Mouse (Mus musculus): ENCODE measurements around the gene Gramd1b.

The Gramd1b gene

DNA sequence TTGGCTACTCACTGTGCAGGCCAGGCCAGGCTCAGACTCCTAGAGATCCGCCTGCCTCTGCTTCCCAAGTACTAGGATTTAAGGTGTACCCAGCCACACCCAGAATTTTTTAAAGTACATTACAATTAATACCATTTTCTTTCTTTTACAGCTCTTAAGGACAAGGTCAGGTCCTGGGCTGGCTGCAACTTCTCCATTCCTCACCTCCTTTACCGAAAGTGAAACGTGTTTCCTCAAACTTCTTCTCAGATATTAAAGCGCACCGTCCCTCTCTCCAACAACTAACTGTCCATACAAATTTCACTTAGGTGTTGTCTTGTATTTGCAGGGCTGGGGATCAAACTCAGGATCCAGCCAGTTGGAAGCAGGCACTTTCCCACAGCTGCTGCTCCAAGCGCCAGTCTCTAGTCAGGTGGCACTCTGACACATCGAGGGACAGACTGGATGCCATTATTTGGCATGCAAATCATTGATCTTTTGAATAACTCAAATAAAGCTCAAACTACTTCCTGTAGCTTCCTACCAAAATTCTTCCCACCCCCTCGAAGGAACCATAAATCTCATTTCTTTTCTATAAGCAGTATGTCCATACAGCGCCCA lies 188.0 kb downstream of the Gramd1b start:
- in situ Hi-C loops (cut with MboI; ENCODE audit: low sequenced_read_pairs): no loop called here

DNA sequence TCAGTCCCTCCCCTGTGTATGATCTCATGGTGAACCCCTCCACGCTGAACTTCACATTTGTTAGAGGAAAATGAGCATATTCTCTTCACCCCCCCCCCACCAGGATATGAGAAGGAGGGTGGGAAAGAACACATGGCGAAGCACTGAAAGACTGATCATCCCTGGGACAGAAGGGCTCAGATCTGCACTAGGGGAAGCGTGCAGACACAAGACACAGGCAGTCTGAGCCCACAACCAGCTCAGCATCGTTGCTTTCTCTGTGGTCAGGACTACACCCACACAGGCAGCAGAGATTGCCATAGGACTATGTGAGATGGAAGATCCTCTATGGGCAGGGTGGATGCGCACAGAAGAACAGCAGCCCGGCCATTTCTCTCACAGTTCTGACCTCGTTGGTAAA lies 189.1 kb downstream of the Gramd1b start:
- in situ Hi-C loops (cut with MboI; ENCODE audit: low sequenced_read_pairs): no loop called here

DNA sequence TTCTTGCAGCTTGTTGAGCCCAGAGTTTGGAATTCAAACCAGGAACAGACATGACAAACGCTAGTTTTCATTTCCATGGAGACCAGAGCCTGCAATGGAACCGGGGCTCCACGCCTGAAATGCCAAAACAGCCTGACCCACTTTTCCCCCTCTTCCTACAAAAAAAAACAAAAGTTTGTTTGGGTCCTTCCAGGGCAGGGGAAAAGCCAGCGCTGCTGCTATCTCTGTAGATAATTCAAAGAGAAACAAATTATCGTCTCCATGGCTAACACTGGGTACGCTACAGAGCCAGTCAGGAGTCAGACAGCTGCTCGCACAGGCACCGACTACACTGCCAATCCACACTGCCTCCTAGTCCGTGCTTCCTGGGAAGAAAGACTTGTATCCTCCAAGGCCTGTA lies 191.6 kb downstream of the Gramd1b start:
- in situ Hi-C loops (cut with MboI; ENCODE audit: low sequenced_read_pairs): no loop called here

DNA sequence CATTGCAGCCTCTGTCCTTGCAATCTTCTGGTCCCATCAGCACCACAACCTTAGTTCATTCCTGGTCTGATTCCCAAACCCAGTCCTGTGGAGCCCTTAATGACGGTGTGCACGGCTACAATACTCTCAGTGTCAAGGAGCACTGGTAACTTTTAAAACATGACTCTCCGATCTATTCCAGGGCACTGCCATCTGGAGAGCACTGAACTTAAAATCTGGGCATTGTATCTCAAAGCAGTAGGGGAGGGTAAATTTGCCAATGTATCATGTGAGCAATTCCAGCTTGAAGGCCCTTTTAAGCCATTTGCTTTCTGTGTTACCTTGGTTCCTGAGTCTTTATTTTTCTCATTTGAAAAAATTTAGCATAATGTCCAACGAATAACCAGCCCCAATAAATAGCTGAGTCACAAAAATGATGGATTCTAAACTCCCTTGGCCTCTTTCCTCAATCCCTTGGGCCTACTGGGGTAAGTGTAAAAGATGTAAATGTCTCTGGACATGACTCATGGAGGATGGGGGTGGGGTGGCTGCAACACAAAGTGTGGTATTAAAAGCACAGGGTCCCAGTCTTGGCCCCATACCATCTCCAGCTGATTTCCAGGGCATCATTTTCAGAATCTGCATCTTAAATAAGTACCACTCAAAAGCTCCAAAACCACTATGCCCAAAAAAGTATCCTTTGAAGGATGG lies 193.9 kb downstream of the Gramd1b start:
- in situ Hi-C loops (cut with MboI; ENCODE audit: low sequenced_read_pairs): no loop called here

DNA sequence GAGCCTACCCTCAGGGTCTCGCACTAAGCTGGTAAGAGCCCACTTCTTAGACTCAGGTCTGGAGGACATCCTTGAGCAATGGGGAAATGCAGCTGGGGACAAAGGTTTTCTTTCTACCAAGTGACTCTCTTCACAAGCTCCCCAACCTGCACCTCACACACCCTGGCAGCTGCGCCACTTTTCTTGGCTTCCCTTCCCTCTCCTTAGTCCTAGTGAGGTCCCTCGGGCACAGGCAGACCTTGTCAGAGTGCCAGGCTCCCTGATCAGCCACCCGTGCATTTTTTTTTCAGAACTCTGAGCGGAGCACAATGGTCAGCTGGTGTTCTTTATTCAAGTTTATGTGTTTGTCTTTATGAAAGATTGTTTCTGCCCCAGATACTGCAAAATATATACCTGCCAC lies 194.5 kb downstream of the Gramd1b start:
- in situ Hi-C loops (cut with MboI; ENCODE audit: low sequenced_read_pairs): no loop called here

DNA sequence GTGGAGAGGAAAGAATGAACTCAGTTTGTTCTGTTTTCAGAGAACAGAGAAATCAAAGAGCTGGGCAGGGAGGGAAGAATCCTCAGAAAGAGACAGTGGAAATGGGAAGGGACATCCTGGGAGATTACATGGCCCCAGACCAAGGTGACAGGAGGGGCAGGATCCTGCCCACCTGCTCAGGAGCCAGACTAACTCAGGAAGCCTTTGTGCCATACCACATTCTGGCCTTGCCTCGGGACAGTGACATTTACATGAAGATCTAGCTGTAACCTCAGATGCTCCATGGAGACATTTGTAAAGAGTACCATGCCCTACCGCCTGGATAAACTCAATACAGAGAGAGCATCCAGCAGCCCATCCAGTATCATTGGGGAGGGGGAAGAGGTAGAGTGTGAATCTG lies 196.6 kb downstream of the Gramd1b start:
- in situ Hi-C loops (cut with MboI; ENCODE audit: low sequenced_read_pairs): no loop called here

DNA sequence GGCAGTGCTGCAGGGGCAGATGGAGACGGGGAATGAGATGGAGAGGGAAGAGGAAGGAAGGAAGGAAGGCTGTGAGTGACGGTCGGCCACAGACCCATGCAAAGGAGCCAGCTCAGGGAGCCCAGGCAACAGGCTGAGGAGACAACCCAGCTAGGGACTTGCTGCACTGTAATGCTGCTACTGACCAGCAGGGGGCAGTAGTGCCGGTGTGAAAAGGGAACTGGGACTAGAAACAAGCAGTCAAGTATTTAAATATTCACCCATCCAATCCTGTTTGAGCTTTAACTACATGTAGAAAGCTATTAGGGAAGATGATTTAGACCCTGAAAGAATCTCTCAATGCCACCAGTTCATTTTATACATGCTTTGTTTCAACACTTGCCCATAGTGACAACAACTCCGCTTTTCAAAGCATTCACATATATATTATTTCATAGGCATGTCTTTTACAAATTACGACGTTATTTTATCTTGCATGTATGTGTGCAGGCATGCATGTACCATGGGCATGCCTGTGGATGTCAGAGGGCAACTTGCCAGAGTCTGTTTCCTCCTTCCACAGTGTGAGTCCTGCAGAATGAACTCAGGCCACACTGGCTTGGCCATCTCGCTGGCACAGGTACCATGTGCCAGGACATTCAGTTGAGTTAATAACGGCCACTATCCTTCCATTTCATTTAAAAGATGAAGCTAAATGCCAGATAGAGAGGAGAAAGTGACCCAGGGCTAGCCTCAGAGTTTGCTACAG lies 197.4 kb downstream of the Gramd1b start:
- in situ Hi-C loops (cut with MboI; ENCODE audit: low sequenced_read_pairs): no loop called here

DNA sequence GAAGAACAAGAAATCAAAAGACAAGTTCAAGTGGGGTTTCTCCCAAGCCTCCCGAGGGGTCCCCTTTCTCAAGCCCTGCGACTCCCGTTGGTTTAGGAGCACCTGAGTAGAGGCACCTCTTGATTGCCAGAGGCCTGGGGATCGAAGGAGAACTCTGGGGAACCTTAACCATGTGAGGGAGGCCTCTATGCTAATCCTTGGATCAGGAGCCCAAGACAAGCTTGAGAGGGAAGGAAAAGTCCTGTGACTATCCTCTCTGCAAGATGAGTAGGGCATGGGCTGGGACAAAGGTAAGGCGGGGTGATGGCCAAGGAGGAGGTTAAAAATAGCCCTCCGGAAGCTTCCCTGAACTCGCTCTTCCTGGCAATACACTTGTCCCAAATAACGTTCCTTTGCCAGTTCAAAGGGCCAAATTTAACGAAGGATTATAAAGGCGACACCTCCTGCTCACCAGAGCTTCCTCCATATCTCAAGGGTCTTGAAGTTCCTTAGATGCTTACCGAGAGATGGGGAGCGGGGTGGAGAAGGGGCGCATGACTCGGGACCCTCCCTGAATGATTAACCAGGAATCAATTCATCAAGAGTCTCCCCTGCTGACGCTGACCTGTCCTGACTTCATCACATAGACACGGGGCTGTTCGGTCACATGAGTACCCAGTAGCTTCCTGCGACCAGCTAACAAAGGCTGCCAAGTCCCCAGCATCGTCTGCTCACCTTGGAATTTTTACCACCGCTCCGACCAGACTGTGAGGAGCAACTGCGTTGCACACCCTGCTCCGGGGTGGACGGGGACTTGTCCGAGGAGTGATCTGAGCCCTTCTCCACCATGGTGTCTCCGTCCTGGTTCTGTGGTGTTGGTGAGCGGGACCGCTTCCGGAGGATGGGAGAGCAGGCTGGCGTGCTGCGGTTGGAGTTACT lies 198.2 kb downstream of the Gramd1b start:
- in situ Hi-C loops (cut with MboI; ENCODE audit: low sequenced_read_pairs): no loop called here

DNA sequence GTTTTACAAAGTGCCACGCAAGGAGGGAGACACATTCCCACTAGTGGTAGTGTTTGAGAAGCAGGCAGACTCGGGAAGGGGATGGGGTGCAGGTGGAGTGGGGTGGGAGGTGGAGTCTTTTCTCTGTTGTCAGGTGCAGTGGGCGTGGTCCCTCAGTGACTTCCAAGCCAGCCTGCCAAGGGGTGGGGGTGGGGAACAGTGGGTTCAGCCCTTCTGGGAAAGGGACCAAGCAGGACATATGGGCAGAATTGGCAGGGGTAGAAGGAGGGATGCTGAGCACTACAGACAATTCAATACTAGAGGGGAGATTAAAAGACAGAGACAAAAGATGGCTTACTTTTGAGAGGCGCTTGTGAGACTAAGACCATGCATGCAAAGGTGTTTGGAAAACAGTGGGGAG lies 198.9 kb downstream of the Gramd1b start:
- in situ Hi-C loops (cut with MboI; ENCODE audit: low sequenced_read_pairs): no loop called here

DNA sequence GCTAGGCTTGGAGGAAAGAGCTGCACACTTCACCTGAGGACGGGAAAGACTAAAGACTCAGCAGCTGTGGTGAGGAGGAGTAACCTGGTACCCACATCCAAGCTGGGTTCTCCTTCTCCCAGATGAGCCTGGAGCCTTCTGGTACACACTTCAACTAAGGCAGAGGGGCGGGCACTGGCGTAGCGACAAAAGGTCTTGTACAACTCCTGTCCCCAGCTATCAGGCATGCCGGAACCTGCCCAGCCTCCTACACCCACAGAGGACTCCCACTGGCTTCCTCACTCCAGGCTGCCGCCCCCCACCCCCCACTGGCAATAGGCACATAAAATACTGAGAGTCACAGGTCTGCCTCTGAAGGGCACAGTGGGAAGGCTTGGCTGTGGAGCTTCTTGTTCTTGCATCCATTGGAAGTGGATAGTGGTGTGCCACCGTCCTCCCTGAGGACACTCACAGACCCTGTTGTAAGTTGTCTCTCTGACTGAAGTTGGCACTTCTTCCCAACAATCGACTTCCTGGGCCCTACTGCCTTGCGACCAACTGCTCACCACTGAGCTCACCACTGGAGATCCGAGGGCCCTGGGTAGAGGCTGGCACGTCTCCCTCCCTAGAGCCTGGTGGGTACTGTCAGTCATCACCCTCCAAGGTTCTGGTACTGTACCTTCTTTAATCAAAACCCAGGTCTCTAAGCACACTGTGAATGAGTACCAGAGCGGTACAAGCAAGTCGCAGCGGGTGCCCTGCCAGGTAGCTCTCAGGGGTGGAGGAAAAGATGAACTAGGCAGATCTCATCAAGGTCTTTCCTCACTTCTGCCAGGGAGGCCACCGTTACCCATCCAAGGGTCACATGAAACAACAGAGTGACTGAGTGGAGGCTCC lies 199.5 kb downstream of the Gramd1b start:
- in situ Hi-C loops (cut with MboI; ENCODE audit: low sequenced_read_pairs): no loop called here

DNA sequence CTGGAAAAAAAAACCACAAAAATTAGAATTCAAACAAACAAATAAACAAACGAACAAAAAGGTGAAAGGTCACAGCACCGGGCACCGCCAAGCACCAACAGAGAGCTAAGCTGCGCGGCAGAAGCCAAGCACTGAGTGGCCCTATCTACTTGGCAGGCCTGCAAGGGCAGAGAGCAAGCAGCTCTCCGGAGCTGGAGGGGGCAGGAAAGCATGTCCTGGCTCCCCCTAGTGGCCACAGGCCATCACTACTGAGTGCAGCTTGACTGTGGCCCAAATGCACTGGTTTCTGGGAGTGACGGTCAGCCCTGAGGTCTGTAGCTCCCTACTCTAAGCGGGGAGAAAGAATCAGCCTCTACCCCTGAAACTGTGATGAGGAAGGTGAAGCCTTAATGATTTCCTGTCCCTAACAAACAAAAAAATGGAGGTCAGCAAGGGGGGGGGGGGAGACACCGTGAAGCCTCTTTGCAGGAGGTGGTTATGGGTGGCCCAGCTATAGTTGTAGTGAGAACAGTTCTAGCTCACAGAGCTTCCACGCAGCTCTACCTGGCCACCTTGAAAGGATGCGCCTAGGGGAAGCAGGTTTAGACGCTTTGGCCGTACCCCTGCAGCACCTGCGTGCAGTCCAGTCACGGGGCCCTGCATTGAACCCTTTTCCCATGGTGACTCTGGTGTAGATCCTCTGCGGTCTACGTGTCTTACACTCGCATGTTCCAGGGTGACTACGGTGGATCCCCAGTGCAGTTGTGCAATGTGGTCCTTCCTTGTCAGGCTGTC lies 200.4 kb downstream of the Gramd1b start:
- in situ Hi-C loops (cut with MboI; ENCODE audit: low sequenced_read_pairs): no loop called here

DNA sequence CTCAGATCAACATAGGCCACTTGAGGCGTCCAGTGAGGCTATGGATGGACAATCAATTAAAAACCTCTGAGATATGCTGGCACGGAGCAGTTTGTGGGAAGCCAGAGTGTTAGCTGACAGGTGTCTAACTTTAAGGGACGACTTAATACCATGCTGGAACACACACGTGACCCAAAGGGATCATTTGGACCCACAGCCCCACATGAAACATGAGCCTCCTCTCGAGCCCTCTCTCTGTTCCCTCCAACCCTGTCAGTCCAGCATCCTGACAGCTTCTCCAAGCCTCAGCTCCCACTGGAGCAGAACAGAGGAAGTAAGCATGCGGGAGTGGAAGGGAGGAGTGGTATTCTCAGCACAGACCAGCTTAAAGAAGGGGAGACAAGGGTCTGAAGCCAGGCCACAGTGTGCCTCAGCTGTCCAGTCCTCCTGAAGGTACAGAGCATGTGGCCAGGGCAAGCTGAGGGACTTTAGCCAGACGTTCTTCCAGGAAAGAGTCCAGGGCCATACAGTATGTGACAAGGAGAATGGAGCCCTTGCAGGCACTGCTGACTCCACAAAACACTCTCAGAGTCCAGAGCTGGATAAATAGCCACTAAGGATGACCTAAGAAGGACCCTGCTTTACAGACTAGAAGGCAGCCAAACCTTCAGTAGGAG lies 204.8 kb downstream of the Gramd1b start:
- in situ Hi-C loops (cut with MboI; ENCODE audit: low sequenced_read_pairs): no loop called here

DNA sequence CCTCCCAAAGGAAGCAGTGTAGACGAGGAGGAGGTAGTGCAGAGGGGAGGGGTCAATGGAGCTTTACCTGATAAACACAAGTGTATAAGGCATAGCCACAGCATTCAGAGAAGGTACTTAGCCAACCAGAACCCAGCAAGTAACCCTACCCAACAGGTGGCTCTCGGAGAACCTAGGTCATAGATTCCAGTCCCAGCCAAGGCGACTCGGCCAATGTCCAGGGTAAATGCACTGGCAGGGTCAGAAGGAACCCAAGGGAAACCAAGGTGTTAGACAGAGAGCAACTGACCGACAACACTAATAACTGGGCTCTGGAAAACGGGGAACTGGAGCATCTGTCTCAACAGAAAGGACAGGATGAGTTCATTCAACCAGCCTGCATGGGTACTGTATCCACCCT lies 206.4 kb downstream of the Gramd1b start:
- in situ Hi-C loops (cut with MboI; ENCODE audit: low sequenced_read_pairs): loop anchor here (5.0 kb wide), 1 partner anchor 103 kb away; no protein-coding TSS in a partner anchor

DNA sequence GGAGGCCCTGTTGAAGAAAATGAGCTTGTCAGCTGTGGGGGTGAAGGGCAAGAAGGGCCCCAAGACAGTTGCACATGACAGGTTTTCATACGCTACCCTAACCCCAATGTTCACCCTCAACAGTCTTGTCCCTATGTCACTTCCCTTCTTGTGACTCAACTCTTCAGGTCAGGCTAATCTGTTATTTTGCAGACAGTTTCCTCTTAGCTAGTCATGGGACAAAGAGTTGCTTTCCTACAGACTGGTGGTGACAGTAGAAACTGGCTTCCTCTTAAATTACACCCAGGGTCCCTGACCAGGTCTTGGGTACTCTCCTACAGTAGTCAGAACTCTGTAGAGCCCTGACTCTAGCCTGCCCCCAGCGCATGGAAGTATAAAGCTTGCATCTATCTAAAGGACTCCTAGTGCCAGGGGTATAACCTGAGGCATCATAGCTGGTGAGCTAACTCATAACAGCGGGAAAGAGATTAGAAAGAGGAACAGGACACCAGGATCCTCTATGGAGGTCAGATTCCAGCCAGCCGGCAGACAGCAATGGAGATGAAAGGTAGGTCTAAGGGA lies 206.9 kb downstream of the Gramd1b start:
- in situ Hi-C loops (cut with MboI; ENCODE audit: low sequenced_read_pairs): loop anchor here (5.0 kb wide), 1 partner anchor 102 kb away; no protein-coding TSS in a partner anchor

DNA sequence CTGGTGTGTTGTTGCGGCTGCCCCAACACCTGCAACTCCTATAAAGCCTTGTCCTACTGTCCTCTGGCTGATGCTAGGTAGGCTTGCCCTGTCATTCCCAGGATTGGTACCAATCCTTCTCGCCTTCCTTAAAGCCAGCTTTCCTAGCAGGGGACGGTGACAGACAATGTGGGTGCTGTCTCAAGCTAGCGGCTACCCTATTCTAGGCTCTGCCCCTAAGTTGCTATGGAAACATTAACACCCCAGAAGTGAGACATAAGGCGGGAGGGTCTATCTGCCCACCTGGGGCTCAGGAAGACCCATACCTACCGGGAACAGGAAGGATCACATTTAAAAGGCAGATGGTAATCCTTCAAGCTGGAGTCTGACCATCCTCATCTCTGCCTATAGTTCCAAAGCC lies 207.4 kb downstream of the Gramd1b start:
- in situ Hi-C loops (cut with MboI; ENCODE audit: low sequenced_read_pairs): loop anchor here (5.0 kb wide), 1 partner anchor 101 kb away; no protein-coding TSS in a partner anchor

DNA sequence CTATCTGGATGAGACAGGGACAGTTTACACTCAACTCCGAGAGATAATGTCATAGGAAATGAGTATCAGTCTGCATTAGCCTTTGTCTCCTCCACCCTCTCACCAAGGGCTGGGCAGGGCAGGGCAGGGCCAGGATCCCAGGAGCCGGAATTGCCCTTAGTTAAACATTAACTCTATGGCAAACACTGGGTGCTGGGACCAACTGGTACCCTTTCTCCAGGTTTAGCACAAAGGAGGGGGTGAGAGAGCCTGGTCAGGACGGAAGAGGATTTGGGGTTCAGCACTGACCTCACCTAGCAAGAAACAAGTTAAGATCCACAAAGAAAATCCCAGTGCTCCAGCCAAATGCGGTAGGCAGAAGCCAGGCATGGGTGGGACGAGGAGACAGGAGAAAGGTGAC lies 208.0 kb downstream of the Gramd1b start:
- in situ Hi-C loops (cut with MboI; ENCODE audit: low sequenced_read_pairs): loop anchor here (5.0 kb wide), 1 partner anchor 101 kb away; no protein-coding TSS in a partner anchor

DNA sequence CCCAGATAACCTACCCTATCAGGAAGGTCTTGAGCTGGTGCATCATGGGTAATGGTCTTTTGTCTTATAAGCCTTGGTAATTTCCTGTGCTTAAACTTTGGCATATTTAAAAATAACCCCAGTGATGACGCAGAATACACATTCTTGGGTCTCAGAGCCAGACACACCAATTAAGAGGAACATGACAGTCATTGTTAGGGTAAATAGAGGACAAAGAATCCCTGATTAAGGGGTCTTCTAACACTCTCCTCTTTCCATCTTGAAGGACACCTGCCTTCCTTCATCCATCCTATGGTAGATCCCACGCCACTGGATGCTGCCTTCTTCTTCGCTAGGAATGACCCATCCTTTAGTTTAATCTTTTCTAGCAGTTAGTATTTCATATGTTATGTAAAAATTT lies 208.8 kb downstream of the Gramd1b start:
- in situ Hi-C loops (cut with MboI; ENCODE audit: low sequenced_read_pairs): loop anchor here (5.0 kb wide), 1 partner anchor 100 kb away; no protein-coding TSS in a partner anchor

DNA sequence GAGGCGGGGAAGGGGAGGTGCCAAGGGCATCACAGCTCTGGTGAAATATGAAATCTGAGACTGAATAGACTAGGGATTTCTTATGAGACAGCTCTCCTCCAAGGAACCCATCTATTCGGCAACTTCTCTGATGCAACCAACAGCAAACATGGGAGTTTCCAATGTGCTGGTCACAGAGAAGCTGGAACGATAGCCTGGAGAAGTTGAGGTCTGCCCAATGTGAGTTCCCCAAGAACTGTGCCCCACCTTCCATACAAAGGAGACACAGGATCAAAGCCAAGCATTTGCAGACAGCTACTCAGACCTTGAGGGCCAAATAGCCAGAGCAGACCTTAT lies 209.5 kb downstream of the Gramd1b start:
- in situ Hi-C loops (cut with MboI; ENCODE audit: low sequenced_read_pairs): loop anchor here (5.0 kb wide), 1 partner anchor 99 kb away; no protein-coding TSS in a partner anchor
